Mouse (Mus musculus): Measurements from ENCODE around the gene Cd101.

Gene Cd101

GRCm38 (mm10) chr3:100994252-100994651 is 35.1 kb downstream of the Cd101 start:
- Histone ChIP-seq H3K4me3 (replicated peaks; ENCODE audit: low read length) (no peak overlapping the region), H3K4me1 (replicated peaks; ENCODE audit: low read depth, low read length) (peaks cover 19% of the 10 kb centered on the region), H3K27me3 (ENCODE audit: insufficient read depth, low read length) (no peaks in the 10 kb centered on the region), H3K36me3 (ENCODE audit: insufficient read depth, low read length) (no peaks in the 10 kb centered on the region), H3K9me3 (ENCODE audit: low read length) (no peaks in the 10 kb centered on the region)
- TF ChIP-seq CTCF (conservative IDR thresholded peaks at IDR 0.05; ENCODE audit: low read length), result no peak
- TF ChIP-seq NANOG (IDR thresholded peaks at IDR 0.05; ENCODE audit: borderline replicate concordance, low read length), result no peak
- no peak for TF ChIP-seq POU5F1 (IDR thresholded peaks at IDR 0.05; ENCODE audit: borderline replicate concordance, low read length)

- no peaks in the 10 kb centered on the region for H3K36me3 ChIP-seq (ENCODE audit: insufficient read depth, low read length)
- no peaks in the 10 kb centered on the region for H3K27me3 ChIP-seq (ENCODE audit: insufficient read depth, low read length)
- no peaks in the 10 kb centered on the region for H3K9me3 ChIP-seq (ENCODE audit: low read length)
- H3K4me3 ChIP-seq (replicated peaks; ENCODE audit: low read length), result no peak overlapping the region
- TF ChIP-seq NANOG (IDR thresholded peaks at IDR 0.05; ENCODE audit: borderline replicate concordance, low read length), result no peak
- no peak for TF ChIP-seq CTCF (conservative IDR thresholded peaks at IDR 0.05; ENCODE audit: low read length)
- TF ChIP-seq POU5F1 (IDR thresholded peaks at IDR 0.05; ENCODE audit: borderline replicate concordance, low read length), result no peak
- peaks cover 16% of the 10 kb centered on the region for H3K4me1 ChIP-seq (replicated peaks; ENCODE audit: low read depth, low read length)
These were observed 35.6 kb downstream of the Cd101 start for GRCm38 (mm10) chr3:100993718-100994117.

GRCm38 (mm10) chr3:100993158-100993557 is 36.2 kb downstream of the Cd101 start:
- H3K4me1 ChIP-seq (replicated peaks; ENCODE audit: low read depth, low read length), result peaks cover 15% of the 10 kb centered on the region
- H3K9me3 ChIP-seq (ENCODE audit: low read length), result no peaks in the 10 kb centered on the region
- H3K36me3 ChIP-seq (ENCODE audit: insufficient read depth, low read length), result no peaks in the 10 kb centered on the region
- TF ChIP-seq CTCF (conservative IDR thresholded peaks at IDR 0.05; ENCODE audit: low read length) (no peak), POU5F1 (IDR thresholded peaks at IDR 0.05; ENCODE audit: borderline replicate concordance, low read length) (no peak), NANOG (IDR thresholded peaks at IDR 0.05; ENCODE audit: borderline replicate concordance, low read length) (no peak)
- 0 out of 2 replicates have a peak, but pooled peaks cover 4% of the 10 kb centered on the region for H3K27me3 ChIP-seq (ENCODE audit: insufficient read depth, low read length)
- no peak overlapping the region for H3K4me3 ChIP-seq (replicated peaks; ENCODE audit: low read length)

DNA sequence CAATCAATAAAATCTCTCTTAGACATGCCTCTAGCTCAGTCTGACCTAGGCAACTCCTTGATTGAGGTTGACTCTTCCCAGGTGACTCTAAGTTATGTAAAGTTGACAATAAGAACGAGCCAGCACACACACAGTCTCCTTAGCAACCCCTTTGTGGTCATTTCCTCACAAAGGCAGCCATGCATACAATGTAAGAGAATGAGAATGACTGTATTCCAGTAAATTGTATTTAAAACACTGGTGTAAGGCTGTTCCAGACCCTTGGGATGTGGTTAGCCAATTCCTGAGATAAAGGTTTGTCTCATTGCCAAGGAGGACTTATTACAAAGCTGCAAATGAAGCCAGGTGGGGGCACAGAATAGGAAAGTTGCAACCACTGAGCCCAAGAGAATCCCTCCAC is 39.1 kb downstream of the Cd101 start:
- TF ChIP-seq POU5F1 (IDR thresholded peaks at IDR 0.05; ENCODE audit: borderline replicate concordance, low read length), result no peak
- H3K4me1 ChIP-seq (replicated peaks; ENCODE audit: low read depth, low read length), result peaks cover 15% of the 10 kb centered on the region

GRCm38 (mm10) chr3:100989417-100989816 is 39.9 kb downstream of the Cd101 start:
- H3K4me1 ChIP-seq (replicated peaks; ENCODE audit: low read depth, low read length), result peaks cover 8% of the 10 kb centered on the region
- H3K36me3 ChIP-seq (ENCODE audit: insufficient read depth, low read length), result no peaks in the 10 kb centered on the region
- H3K4me3 ChIP-seq (replicated peaks; ENCODE audit: low read length), result no peak overlapping the region
- 0 out of 2 replicates have a peak, but pooled peaks cover 4% of the 10 kb centered on the region for H3K27me3 ChIP-seq (ENCODE audit: insufficient read depth, low read length)
- no peaks in the 10 kb centered on the region for H3K9me3 ChIP-seq (ENCODE audit: low read length)
- no peak for TF ChIP-seq NANOG (IDR thresholded peaks at IDR 0.05; ENCODE audit: borderline replicate concordance, low read length)
- TF ChIP-seq POU5F1 (IDR thresholded peaks at IDR 0.05; ENCODE audit: borderline replicate concordance, low read length), result no peak
- no peak for TF ChIP-seq CTCF (conservative IDR thresholded peaks at IDR 0.05; ENCODE audit: low read length)

More for the DNA sequence above, 39.1 kb downstream of the Cd101 start:
- no peak overlapping the region for H3K4me3 ChIP-seq (replicated peaks; ENCODE audit: low read length)
- H3K36me3 ChIP-seq (ENCODE audit: insufficient read depth, low read length), result no peaks in the 10 kb centered on the region
- 0 out of 2 replicates have a peak, but pooled peaks cover 4% of the 10 kb centered on the region for H3K27me3 ChIP-seq (ENCODE audit: insufficient read depth, low read length)
- H3K9me3 ChIP-seq (ENCODE audit: low read length), result no peaks in the 10 kb centered on the region

- Histone ChIP-seq H3K27me3 (ENCODE audit: insufficient read depth, low read length) (no peaks in the 10 kb centered on the region), H3K4me1 (replicated peaks; ENCODE audit: low read depth, low read length) (no peaks in the 10 kb centered on the region), H3K36me3 (ENCODE audit: insufficient read depth, low read length) (no peaks in the 10 kb centered on the region), H3K4me3 (replicated peaks; ENCODE audit: low read length) (no peak overlapping the region), H3K9me3 (ENCODE audit: low read length) (no peaks in the 10 kb centered on the region)
- no peak for TF ChIP-seq NANOG (IDR thresholded peaks at IDR 0.05; ENCODE audit: borderline replicate concordance, low read length)
- TF ChIP-seq POU5F1 (IDR thresholded peaks at IDR 0.05; ENCODE audit: borderline replicate concordance, low read length), result no peak
- no peak for TF ChIP-seq CTCF (conservative IDR thresholded peaks at IDR 0.05; ENCODE audit: low read length)
These were observed 50.1 kb downstream of the Cd101 start for GRCm38 (mm10) chr3:100979290-100979689.

DNA sequence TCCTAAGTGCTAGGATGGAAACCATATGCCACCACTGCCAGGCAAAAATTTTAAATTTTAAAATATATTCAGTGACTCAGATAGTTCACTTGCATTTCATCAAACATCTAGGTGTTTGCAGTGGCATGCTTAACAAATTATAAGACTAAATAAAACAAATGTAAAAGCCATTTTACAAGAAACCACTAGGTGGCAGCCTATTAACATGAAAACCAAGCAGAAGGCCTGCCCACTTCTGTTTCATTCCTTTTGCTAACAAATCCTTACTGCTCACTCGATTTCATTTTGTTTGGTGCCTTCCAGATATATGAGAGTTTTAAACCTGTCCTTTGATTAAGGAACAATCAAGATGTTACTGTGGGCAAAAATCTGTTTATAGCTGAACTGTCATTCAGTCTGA is 55.5 kb downstream of the Cd101 start:
- Histone ChIP-seq H3K4me3 (replicated peaks; ENCODE audit: low read length) (no peak overlapping the region), H3K4me1 (replicated peaks; ENCODE audit: low read depth, low read length) (peaks cover 8% of the 10 kb centered on the region), H3K27me3 (ENCODE audit: insufficient read depth, low read length) (no peaks in the 10 kb centered on the region), H3K36me3 (ENCODE audit: insufficient read depth, low read length) (no peaks in the 10 kb centered on the region), H3K9me3 (ENCODE audit: low read length) (no peaks in the 10 kb centered on the region)
- TF ChIP-seq CTCF (conservative IDR thresholded peaks at IDR 0.05; ENCODE audit: low read length), result peak; percentile 53
- no peak for TF ChIP-seq NANOG (IDR thresholded peaks at IDR 0.05; ENCODE audit: borderline replicate concordance, low read length)

GRCm38 (mm10) chr3:100969176-100969917 is 60.0 kb downstream of the Cd101 start, which contains the start of gene Ttf2:
Gene Ttf2, minus strand, starts transcription at chr3:100969663.
- H3K27me3 ChIP-seq (ENCODE audit: insufficient read depth, low read length), result no peaks in the 10 kb centered on the region
- H3K4me3 ChIP-seq (replicated peaks; ENCODE audit: low read length), result peak within 1 kb of the TSS; percentile 92
- H3K4me1 ChIP-seq (replicated peaks; ENCODE audit: low read depth, low read length), result peaks cover 25% of the 10 kb centered on the region
- peaks cover 38% of the 10 kb centered on the region for H3K36me3 ChIP-seq (ENCODE audit: insufficient read depth, low read length)
- TF ChIP-seq POU5F1 (IDR thresholded peaks at IDR 0.05; ENCODE audit: borderline replicate concordance, low read length), result no peak
- no peak for TF ChIP-seq CTCF (conservative IDR thresholded peaks at IDR 0.05; ENCODE audit: low read length)
- TF ChIP-seq NANOG (IDR thresholded peaks at IDR 0.05; ENCODE audit: borderline replicate concordance, low read length), result no peak
- H3K9me3 ChIP-seq (ENCODE audit: low read length), result no peaks in the 10 kb centered on the region

All from E14TG2a.4 (cell line).